Mouse (Mus musculus) liver, adult 2 months (tissue): ENCODE measurements at regions not wholly inside any gene's neighbourhood (a gene's known extent, or its start where the extent isn't known, plus 50 kb on each side); places are given as distances from the start of the nearest gene placed in this dataset.

Source experiments
- CTCF ChIP-seq: fragments of 200-500 bp; IDR thresholded peaks from 2 replicates; pipeline ENCODE4 v1.5.1; 2011; ENCODE audit warnings: low read depth, low read length, control low read depth
- POLR2A ChIP-seq: fragments of 200-500 bp; IDR thresholded peaks from 2 replicates; pipeline ENCODE4 v1.6.1; 2011; ENCODE audit warnings: low read length, control low read depth; ENCODE audit not compliant: insufficient read depth; ENCODE audit errors: extremely low read depth

GRCm38 (mm10) chr1:7533506-7533905, 2725.8 kb downstream of the Gm37988 start:
- no peak for TF ChIP-seq CTCF
- TF ChIP-seq POLR2A: no peak
